Mouse (Mus musculus) neural tube, embryonic 15.5 days (tissue): ENCODE data around the gene Cst11. TPM values are rescaled to one million over a fixed set of nuclear protein-coding genes. Genes with fewer than 3 reads are reported as not detected.
"Not testable (repeated sequence)": the region's sequence is repeated elsewhere in the genome, so short reads cannot be mapped to it uniquely, and the experiment has no call there.

Source experiments
- ATAC-seq: fragments of 200-750 bp; cut with Nextera tagmentation; 2 replicates; pipeline ENCODE4 v1.8.0; 2017; ENCODE audit warnings: mild to moderate bottlenecking, moderate TSS enrichment, moderate library complexity; ENCODE audit not compliant: low FRiP score
- H3K27ac ChIP-seq: fragments of 300-500 bp; sonication (generic); replicated peaks from 2 replicates; pipeline ENCODE4 v1.5.1; 2015; ENCODE audit warnings: mild to moderate bottlenecking, inconsistent platforms
- H3K27me3 ChIP-seq: fragments of 300-500 bp; sonication (generic); replicated peaks from 2 replicates; pipeline ENCODE4 v1.6.1; 2015; ENCODE audit warnings: inconsistent platforms
- H3K36me3 ChIP-seq: fragments of 300-500 bp; sonication (generic); 2 replicates; pipeline ENCODE4 v1.6.1; 2015; ENCODE audit warnings: inconsistent platforms
- H3K4me1 ChIP-seq: fragments of 300-500 bp; sonication (generic); 2 replicates; pipeline ENCODE4 v1.6.1; 2015; ENCODE audit warnings: inconsistent platforms
- H3K4me2 ChIP-seq: fragments of 300-500 bp; sonication (generic); 2 replicates; pipeline ENCODE4 v1.6.1; 2015; ENCODE audit warnings: inconsistent platforms, mild to moderate bottlenecking, moderate library complexity
- H3K4me3 ChIP-seq: fragments of 300-500 bp; sonication (generic); replicated peaks from 2 replicates; pipeline ENCODE4 v1.5.1; 2015; ENCODE audit warnings: mild to moderate bottlenecking, inconsistent platforms
- H3K9ac ChIP-seq: fragments of 300-500 bp; sonication (generic); replicated peaks from 2 replicates; pipeline ENCODE4 v1.6.1; 2015; ENCODE audit warnings: mild to moderate bottlenecking, inconsistent platforms
- H3K9me3 ChIP-seq: fragments of 300-500 bp; sonication (generic); replicated peaks from 2 replicates; pipeline ENCODE4 v1.6.1; 2016; ENCODE audit warnings: inconsistent platforms
- WGBS: fragments of 180-500 bp; shearing (Covaris S2); methylation state at CpG from one replicate; pipeline ENCODE4 v1.1.7; 2015; ENCODE audit warnings: mixed read lengths; 5-methylcytosine and 5-hydroxymethylcytosine counted together
- polyA plus RNA-seq: library from polyadenylated mRNA; unstranded; fragments of >200 nt; fragmentation: Nextera tagmentation; extraction: Ambion mirVana; gene quantifications from 2 replicates; pipeline ENCODE4 v1.2.1, GENCODE M21; 2015

Gene Cst11
- polyA plus RNA-seq: not detected in 2 replicates

DNA sequence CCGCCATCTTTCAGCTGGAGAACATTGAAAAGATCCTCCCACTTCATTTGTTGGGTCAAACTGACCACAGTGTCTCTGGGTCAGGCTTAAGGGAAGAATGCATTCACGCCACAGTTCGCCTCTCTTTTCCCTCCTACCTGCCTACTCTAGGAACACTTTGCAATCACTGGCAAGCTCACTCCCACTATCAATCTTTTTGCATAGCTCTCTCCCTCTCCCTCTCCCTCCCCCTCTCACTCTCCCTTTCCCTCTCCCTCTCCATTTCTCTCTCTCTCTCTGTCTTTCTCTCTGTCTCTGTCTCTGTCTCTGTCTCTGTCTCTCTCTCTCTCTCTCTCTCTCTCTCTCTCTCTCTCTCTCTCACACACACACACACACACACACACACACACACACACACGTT, at the start of gene Cst11:
Gene Cst11 (minus strand): TSS at position 101 of the 400 bp plus-strand sequence.
- H3K9ac ChIP-seq, ATAC-seq, H3K9me3 ChIP-seq, H3K4me1 ChIP-seq, H3K36me3 ChIP-seq, H3K27ac ChIP-seq, H3K4me2 ChIP-seq, H3K27me3 ChIP-seq, H3K4me3 ChIP-seq: not testable (repeated sequence)
- 85% methylated on average over 4 of the region's 4 CpGs for WGBS

DNA sequence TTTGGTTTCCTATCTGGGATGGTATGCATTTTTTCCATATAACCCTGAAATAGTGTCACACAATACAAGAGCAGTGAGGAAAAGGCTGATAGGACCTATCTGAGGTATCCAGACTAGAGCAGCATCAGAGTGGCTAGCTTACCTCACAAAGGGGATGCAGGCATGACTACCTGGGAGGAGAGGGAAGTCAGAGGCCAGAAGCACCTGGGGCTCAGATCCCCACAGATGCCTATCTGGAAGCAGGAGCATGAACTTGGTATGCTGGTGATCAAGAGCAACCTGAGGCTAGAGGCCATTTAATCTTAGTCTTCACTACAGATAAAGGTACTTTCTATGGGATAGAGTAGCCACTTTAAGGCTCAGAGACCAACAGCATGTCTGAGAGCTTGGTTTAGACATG, 48.6 kb upstream of the Cst11 start, which contains the start of gene Cst13:
Gene Cst13 (plus strand): TSS at position 173 of the 400 bp plus-strand sequence.
- no peaks in the 10 kb centered on the region for H3K27me3 ChIP-seq
- no peaks in the 10 kb centered on the region for H3K4me1 ChIP-seq
- H3K4me2 ChIP-seq: no peak within 1 kb of the TSS
- no peak within 1 kb of the TSS for H3K27ac ChIP-seq
- no peak for ATAC-seq
- no peak within 1 kb of the TSS for H3K9ac ChIP-seq
- H3K36me3 ChIP-seq: no peaks in the 10 kb centered on the region
- H3K4me3 ChIP-seq: no peak within 1 kb of the TSS
- H3K9me3 ChIP-seq: no peaks in the 10 kb centered on the region

DNA sequence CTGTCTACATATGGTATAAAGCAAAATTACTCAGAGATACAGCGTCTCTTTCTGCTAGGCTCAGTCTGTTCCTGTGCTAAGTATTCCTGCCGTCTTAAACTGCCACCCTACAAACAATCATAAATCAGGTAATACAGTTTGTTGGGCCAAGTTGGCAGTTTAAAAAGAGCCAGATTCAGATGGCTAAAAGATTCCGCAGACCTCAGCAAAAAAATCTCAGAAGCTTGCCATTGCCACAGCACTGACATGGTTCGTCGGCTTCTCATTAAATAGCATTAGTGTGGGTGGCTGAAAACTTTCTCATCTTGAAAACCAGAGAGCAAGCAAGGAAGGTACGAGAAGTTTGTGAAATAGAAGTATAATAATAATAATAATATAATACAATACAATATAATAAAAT, 35.4 kb upstream of the Cst11 start:
- Histone ChIP-seq H3K27me3 (no peaks in the 10 kb centered on the region), H3K4me2 (no peak overlapping the region), H3K27ac (no peak overlapping the region), H3K36me3 (no peaks in the 10 kb centered on the region), H3K4me3 (no peak overlapping the region), H3K9ac (no peak overlapping the region), H3K4me1 (no peaks in the 10 kb centered on the region), H3K9me3 (no peaks in the 10 kb centered on the region)
- WGBS: 68% methylated on average over 6 of the region's 6 CpGs
- no peak for ATAC-seq

DNA sequence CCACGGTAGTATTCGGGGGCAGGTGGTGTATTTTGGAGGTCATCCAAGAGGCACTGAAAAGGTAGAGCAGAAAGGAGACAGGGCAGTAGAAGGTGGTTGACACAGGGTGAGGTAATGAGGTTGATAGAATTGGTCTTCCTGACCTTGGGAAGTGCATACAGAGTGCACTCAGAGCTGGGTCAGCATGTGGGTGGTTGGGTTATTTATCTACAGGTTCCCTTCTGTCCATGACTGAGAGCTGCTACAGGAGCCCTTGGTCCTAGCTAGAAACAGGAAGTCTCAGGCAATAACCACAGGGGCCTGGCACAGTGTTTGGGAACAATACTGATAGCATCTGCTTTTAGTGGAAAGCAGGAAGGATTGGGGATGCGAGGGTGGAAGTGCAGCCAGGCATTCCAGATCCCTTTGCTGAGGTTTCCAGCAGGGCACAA, 30.2 kb upstream of the Cst11 start:
- no peak overlapping the region for H3K9ac ChIP-seq
- no peak overlapping the region for H3K4me2 ChIP-seq
- no peak for ATAC-seq
- H3K36me3 ChIP-seq: no peaks in the 10 kb centered on the region
- H3K27ac ChIP-seq: no peak overlapping the region
- H3K27me3 ChIP-seq: no peaks in the 10 kb centered on the region
- no peak overlapping the region for H3K4me3 ChIP-seq
- 75% methylated on average over 3 of the region's 3 CpGs for whole genome bisulfite sequencing
- no peaks in the 10 kb centered on the region for H3K9me3 ChIP-seq
- no peaks in the 10 kb centered on the region for H3K4me1 ChIP-seq

DNA sequence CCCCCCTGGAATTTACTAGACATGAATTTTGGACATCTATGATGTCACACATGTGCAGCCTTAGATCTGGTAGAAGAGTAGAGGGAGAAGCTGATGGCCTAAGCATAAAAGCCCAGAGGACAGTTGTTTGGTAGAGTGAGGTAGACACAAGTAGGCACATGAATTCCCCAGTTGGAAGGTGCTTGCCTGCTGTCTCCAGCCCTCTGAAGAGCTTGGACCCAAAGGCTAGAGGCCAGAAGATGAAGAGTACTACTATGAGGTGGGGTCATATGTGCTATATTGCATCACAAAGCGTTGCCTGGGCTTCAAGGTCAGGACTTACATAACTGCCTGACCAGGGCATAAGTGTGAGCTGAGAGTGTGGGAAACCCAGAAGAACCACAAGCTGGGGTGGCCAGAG, 27.2 kb upstream of the Cst11 start, which contains the start of gene Cst8:
Gene Cst8 (plus strand): TSS at position 301 of the 400 bp plus-strand sequence.
- ATAC-seq: no peak
- 90% methylated on average over 1 of the region's 1 CpGs for WGBS

DNA sequence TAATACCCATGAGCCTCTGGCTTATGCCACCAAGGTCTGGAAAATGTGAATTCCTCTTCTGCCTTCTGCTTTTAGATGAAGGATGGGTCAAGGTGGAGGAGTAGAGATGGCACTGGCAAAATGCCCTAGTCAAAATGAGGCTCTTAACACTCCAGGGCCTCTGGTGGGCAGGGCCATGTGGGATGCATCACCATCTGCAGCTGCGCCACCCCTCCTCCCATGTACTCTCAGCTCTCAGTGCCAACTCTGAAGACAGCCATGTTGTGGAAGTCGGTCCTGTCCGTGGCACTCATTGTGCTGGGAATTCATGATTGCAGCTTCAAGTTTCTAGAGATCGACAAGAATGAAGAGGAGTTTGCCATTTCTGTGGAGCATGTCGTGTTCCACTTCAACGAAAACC, 17.8 kb upstream of the Cst11 start, which contains the start of gene Cst12:
Gene Cst12 (plus strand): TSS at position 220 of the 400 bp plus-strand sequence.
- WGBS: 92% methylated on average over 6 of the region's 6 CpGs
- H3K4me1 ChIP-seq: no peaks in the 10 kb centered on the region
- ATAC-seq: no peak
- H3K4me2 ChIP-seq: no peak within 1 kb of the TSS
- H3K27me3 ChIP-seq: no peaks in the 10 kb centered on the region
- no peaks in the 10 kb centered on the region for H3K36me3 ChIP-seq
- no peak within 1 kb of the TSS for H3K27ac ChIP-seq
- no peak within 1 kb of the TSS for H3K9ac ChIP-seq
- H3K4me3 ChIP-seq: no peak within 1 kb of the TSS
- H3K9me3 ChIP-seq: no peaks in the 10 kb centered on the region

More for the DNA sequence above, 27.2 kb upstream of the Cst11 start, which contains the start of gene Cst8:
- no peaks in the 10 kb centered on the region for H3K27me3 ChIP-seq
- H3K27ac ChIP-seq: no peak within 1 kb of the TSS
- no peaks in the 10 kb centered on the region for H3K36me3 ChIP-seq
- no peak within 1 kb of the TSS for H3K4me3 ChIP-seq
- no peak within 1 kb of the TSS for H3K9ac ChIP-seq
- H3K4me2 ChIP-seq: no peak within 1 kb of the TSS
- H3K9me3 ChIP-seq: no peaks in the 10 kb centered on the region
- H3K4me1 ChIP-seq: no peaks in the 10 kb centered on the region

DNA sequence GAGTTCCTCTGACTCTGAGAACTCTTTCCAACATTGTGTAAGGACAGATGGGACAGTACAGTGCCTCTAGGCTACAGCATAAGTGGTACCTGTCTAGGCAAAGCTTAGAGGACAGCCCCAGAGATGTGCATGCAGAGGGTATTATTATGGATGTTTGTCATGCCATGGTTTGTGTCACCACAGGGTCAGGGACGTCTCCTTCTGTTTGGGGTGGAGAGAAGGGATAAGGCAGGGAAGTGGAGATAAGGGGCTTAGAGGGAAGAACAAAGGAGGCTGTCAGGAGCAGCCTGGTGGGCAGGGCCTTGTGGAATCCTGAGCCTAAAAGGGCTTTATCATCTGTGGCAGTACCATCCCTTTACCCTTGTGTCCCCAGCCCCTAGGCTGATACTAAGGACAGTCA, 10.4 kb upstream of the Cst11 start, which contains the start of gene 8030411F24Rik:
Gene 8030411F24Rik (plus strand): TSS at position 301 of the 400 bp plus-strand sequence.
- H3K4me3 ChIP-seq: no peak within 1 kb of the TSS
- no peak within 1 kb of the TSS for H3K27ac ChIP-seq
- WGBS: 40% methylated on average over 1 of the region's 1 CpGs
- H3K9me3 ChIP-seq: no peaks in the 10 kb centered on the region
- H3K4me1 ChIP-seq: no peaks in the 10 kb centered on the region
- no peak within 1 kb of the TSS for H3K4me2 ChIP-seq
- no peak within 1 kb of the TSS for H3K9ac ChIP-seq
- H3K27me3 ChIP-seq: no peaks in the 10 kb centered on the region
- H3K36me3 ChIP-seq: no peaks in the 10 kb centered on the region
- no peak for ATAC-seq

DNA sequence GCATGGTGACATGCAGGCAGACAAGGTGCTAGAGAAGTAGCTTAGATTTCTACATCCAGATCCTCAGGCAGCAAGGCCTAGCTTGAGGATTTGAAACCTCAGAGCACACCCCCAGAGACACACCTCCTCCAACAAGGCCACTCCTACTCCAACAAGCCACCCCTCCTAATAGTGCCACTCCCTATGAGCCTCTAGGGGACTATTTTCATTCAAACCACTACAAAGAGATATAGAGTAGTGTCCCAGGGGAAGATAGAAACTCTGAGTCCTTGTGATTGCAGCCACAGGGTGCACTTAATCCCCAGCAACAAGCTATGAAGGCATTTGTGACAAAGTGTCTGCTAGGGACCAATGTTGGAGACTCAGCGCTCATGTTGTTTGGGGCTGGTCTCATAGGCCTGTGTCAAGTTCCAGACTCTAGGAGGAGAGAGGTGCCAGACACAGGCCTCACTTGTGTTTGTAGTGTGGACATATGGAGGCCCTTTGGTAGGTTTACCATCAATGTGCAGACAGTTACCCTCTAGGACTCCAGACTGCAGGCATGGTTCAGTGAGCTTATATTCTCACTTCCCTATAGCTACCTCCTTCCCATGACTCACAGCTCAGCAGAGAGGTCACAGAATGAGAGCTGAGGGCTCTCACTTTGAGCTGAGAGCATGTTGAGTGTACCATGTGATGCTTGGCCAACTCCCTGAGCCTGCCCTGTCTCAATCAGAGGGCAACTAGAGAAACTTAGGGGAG, 7.5 kb downstream of the Cst11 start:
- Histone ChIP-seq H3K9me3 (no peaks in the 10 kb centered on the region), H3K4me3 (no peak overlapping the region), H3K27ac (no peak overlapping the region), H3K4me2 (no peak overlapping the region), H3K36me3 (no peaks in the 10 kb centered on the region), H3K4me1 (no peaks in the 10 kb centered on the region), H3K9ac (no peak overlapping the region), H3K27me3 (no peaks in the 10 kb centered on the region)
- WGBS: 93% methylated on average over 1 of the region's 1 CpGs
- no peak for ATAC-seq

DNA sequence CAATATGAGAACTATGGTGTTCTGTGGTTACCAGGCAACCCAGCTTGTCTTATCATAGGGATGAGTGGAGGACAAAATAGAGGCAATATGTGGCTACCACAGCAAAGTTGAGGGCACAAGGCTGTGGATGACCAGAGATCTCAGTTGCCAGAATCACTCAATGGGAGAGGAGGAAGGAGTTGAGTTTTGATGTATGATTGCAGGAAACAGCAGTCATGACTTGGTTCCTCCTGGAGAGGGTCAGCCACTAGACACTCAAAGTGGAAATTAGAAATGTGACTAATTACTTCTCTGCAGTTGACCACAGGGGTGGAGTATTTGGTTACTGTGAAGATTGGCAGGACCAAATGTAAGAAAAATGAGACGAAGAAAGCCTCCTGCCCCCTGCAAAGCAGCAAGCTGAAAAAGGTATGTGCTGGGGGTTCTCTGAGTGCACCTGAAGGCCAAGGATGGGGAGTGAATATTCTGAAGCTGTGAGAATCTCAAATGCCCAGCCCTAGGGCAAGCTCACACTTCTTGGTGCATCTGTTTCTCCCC, 16.9 kb downstream of the Cst11 start:
- Histone ChIP-seq H3K9ac (no peak overlapping the region), H3K4me2 (no peak overlapping the region), H3K27me3 (no peaks in the 10 kb centered on the region), H3K9me3 (no peaks in the 10 kb centered on the region), H3K27ac (no peak overlapping the region), H3K36me3 (no peaks in the 10 kb centered on the region), H3K4me3 (no peak overlapping the region), H3K4me1 (no peaks in the 10 kb centered on the region)
- ATAC-seq: no peak
- WGBS: 61% methylated on average over 1 of the region's 1 CpGs

DNA sequence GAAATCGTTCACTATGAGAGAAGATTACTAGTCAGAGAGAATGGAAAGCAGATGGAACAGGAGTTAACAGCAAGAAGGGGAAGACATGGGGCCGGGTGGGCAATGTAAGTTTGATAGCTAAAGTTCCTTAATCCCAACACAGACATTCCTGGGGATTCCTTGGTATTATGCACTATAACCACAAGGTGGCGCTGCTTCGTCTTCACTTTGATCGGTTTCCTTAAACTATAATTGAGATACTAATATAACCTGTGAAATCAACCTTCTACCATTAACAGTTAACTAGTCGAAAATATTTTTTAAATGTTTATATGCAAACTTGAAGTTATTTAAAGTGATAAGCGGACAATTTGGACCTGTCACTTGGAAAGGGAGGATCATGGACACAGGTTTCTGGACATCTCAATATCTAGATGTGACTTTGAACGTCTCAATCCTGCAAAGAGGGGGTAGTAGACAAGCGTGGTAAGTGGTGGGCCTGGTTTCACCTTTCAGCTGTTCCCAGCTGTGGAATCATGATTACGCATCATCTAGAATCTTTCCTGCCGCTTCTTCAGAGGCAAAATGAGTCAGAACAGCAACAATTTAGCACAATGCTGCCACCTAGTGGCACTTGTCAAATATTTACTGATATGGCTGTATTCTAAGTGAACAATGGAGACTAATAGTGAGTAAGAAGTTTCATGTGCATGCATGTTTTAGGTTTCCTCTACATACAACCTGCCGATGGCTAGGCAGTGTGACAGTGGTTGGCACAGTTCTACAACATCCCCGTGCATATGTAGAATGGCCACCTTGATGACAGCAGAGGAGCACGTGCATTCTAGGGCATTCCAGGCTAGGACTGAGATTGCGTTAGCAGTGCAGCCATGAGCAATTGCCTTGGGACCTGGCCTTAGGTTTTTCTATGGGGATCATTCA, 19.1 kb downstream of the Cst11 start:
- Histone ChIP-seq H3K27ac (no peak overlapping the region; the same call in 1 of the 2 replicates), H3K9me3 (no peaks in the 10 kb centered on the region), H3K9ac (peak overlapping the region; percentile 53; the same call in 1 of the 2 replicates), H3K4me2 (peak overlapping the region; percentile 76), H3K4me1 (no peaks in the 10 kb centered on the region), H3K27me3 (no peaks in the 10 kb centered on the region), H3K36me3 (no peaks in the 10 kb centered on the region), H3K4me3 (peak overlapping the region; percentile 40)
- WGBS: 18% methylated on average over 15 of the region's 15 CpGs
- ATAC-seq: peak; percentile 95

DNA sequence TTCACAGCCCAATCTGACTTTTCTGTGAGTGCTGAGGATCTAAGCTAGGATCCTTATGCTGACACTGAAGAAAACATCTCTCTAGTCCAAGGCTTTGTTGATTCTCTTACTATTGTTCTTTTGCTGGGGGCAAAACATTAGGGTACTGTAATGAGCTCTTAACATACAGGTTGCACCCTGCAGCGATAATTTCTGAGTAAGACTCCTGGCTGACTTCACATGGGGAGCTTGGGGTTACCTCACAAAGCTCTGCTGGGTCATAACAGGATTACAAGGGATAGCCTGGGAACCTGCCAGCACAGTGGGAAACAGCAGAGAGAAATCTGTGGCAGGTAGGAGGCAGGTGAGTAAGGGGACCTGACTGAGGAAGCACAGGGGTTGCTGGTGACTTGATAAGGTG, 21.2 kb downstream of the Cst11 start, which contains the start of gene Cstl1:
Gene Cstl1 (plus strand): TSS at position 301 of the 400 bp plus-strand sequence.
- no peak within 1 kb of the TSS for H3K4me2 ChIP-seq
- 81% methylated on average over 1 of the region's 1 CpGs for WGBS
- no peak within 1 kb of the TSS for H3K4me3 ChIP-seq

More for the DNA sequence above, 21.2 kb downstream of the Cst11 start, which contains the start of gene Cstl1:
- Histone ChIP-seq H3K36me3 (no peaks in the 10 kb centered on the region), H3K9me3 (no peaks in the 10 kb centered on the region), H3K9ac (no peak within 1 kb of the TSS), H3K4me1 (no peaks in the 10 kb centered on the region), H3K27ac (no peak within 1 kb of the TSS), H3K27me3 (no peaks in the 10 kb centered on the region)
- ATAC-seq: no peak
